Mouse (Mus musculus) erythroblast, embryonic 14.5 days (primary cell): Measurements from ENCODE around the gene Ica1.

Experiments
- GATA1 ChIP-seq: IDR thresholded peaks from 2 replicates; pipeline ENCODE4 v1.6.1; 2012; ENCODE audit warnings: low read length, inconsistent platforms, mixed read lengths
- TAL1 ChIP-seq: IDR thresholded peaks from 3 replicates; pipeline ENCODE4 v1.6.1; 2012; ENCODE audit warnings: low read length, inconsistent platforms, mixed read lengths

GRCm38 (mm10) chr6:8717967-8718366 lies 60.3 kb downstream of the Ica1 start:
- no peak for TF ChIP-seq TAL1
- TF ChIP-seq GATA1: no peak
